Mouse (Mus musculus): ENCODE results near the gene Slc25a10. TPM values are rescaled to one million over a fixed set of nuclear protein-coding genes. Genes with fewer than 3 reads are reported as not detected.

Slc25a10 gene
- polyA plus RNA-seq, 1 experiment, result 5.5 TPM

DNA sequence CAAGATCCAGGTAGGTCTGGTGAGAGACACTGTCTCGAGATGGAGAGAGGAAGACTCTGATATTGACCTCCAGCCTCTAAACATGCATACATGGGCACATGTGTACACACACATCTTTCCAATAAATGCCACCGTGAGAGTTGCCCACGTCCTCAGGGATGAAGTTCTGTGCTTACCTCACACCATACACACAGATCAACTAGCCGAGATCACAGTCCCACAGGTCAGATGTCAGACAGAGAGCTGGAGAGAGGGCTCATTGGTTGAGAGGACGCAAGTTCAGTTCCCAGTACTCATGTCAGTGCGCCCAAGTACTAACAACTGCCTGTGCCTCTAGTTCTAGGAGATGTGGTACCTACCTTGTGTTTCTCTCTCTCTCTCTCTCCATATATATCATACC is 9.4 kb downstream of the Slc25a10 start:
- Histone ChIP-seq H3K27me3 (ENCODE audit: control insufficient read depth) (peaks cover 3% of the 10 kb centered on the region), H3K4me3 (replicated peaks) (no peak overlapping the region), H3K4me1 (ENCODE audit: control insufficient read depth) (peaks cover 3% of the 10 kb centered on the region; the same call in 1 of the 2 replicates), H3K36me3 (ENCODE audit: control insufficient read depth) (peaks cover 33% of the 10 kb centered on the region), H3K9me3 (ENCODE audit: control insufficient read depth, low read length) (no peaks in the 10 kb centered on the region)
- TF ChIP-seq GATA1 (IDR thresholded peaks at IDR 0.05; ENCODE audit: low read length) (no peak), TAL1 (IDR thresholded peaks at IDR 0.05; ENCODE audit: low read length) (no peak)

GRCm38 (mm10) chr11:120501701-120502100 is 10.1 kb downstream of the Slc25a10 start:
- peaks cover 3% of the 10 kb centered on the region; the same call in 1 of the 2 replicates for H3K4me1 ChIP-seq (ENCODE audit: control insufficient read depth)
- H3K4me3 ChIP-seq (replicated peaks), result no peak overlapping the region
- TF ChIP-seq TAL1 (IDR thresholded peaks at IDR 0.05; ENCODE audit: low read length), result no peak
- TF ChIP-seq GATA1 (IDR thresholded peaks at IDR 0.05; ENCODE audit: low read length), result no peak
- peaks cover 26% of the 10 kb centered on the region for H3K36me3 ChIP-seq (ENCODE audit: control insufficient read depth)
- no peaks in the 10 kb centered on the region for H3K9me3 ChIP-seq (ENCODE audit: control insufficient read depth, low read length)
- H3K27me3 ChIP-seq (ENCODE audit: control insufficient read depth), result peaks cover 3% of the 10 kb centered on the region

- peaks cover 22% of the 10 kb centered on the region for H3K4me1 ChIP-seq (ENCODE audit: control insufficient read depth)
- no peak overlapping the region for H3K4me3 ChIP-seq (replicated peaks)
- TF ChIP-seq GATA1 (IDR thresholded peaks at IDR 0.05; ENCODE audit: low read length) (no peak), TAL1 (IDR thresholded peaks at IDR 0.05; ENCODE audit: low read length) (no peak)
- no peaks in the 10 kb centered on the region for H3K9me3 ChIP-seq (ENCODE audit: control insufficient read depth, low read length)
- no peaks in the 10 kb centered on the region for H3K36me3 ChIP-seq (ENCODE audit: control insufficient read depth)
- peaks cover 3% of the 10 kb centered on the region for H3K27me3 ChIP-seq (ENCODE audit: control insufficient read depth)
Observed at GRCm38 (mm10) chr11:120505661-120506060, 14.0 kb downstream of the Slc25a10 start.

- peaks cover 31% of the 10 kb centered on the region for H3K4me1 ChIP-seq (ENCODE audit: control insufficient read depth)
- no peaks in the 10 kb centered on the region for H3K9me3 ChIP-seq (ENCODE audit: control insufficient read depth, low read length)
- H3K36me3 ChIP-seq (ENCODE audit: control insufficient read depth), result no peaks in the 10 kb centered on the region
- H3K4me3 ChIP-seq (replicated peaks), result no peak overlapping the region
- TF ChIP-seq TAL1 (IDR thresholded peaks at IDR 0.05; ENCODE audit: low read length), result no peak
- no peak for TF ChIP-seq GATA1 (IDR thresholded peaks at IDR 0.05; ENCODE audit: low read length)
- H3K27me3 ChIP-seq (ENCODE audit: control insufficient read depth), result no peaks in the 10 kb centered on the region; the same call in 1 of the 2 replicates
Observed at GRCm38 (mm10) chr11:120506899-120507298, 15.3 kb downstream of the Slc25a10 start.

DNA sequence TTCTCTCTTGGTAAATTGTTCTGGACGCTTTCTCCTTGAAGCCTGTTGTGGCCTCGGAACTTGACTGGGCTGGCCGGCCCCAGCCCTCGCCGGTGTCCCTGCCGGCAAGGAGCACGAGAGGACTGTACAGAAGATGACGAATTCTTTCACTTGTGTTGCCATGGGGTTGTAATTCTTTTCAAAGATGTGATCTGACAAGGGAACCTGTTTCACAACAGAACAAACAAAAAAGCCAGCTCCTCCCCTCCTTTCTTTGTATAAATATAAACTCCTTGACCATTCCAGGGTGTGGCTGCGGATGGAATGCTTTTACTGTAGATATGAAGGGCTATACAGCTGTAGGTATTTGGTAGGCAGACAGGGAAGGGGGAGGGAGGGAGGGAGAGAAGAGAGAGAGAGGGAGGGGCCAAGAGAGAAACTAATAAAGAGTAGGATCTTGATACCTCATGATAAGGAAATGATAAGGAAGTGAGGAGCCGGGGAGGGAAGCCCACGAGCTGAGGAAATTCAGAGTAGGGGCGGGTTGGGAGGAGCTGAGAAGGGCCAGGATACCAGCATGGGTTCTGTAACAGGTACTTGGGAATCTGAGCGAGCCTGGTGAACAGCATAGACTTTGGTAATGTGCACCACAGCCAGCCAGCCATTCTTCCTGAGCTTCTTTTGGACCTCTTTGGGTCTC is 16.1 kb downstream of the Slc25a10 start:
- Histone ChIP-seq H3K4me3 (replicated peaks) (no peak overlapping the region), H3K4me1 (ENCODE audit: control insufficient read depth) (peaks cover 31% of the 10 kb centered on the region), H3K9me3 (ENCODE audit: control insufficient read depth, low read length) (no peaks in the 10 kb centered on the region), H3K27me3 (ENCODE audit: control insufficient read depth) (no peaks in the 10 kb centered on the region; the same call in 1 of the 2 replicates), H3K36me3 (ENCODE audit: control insufficient read depth) (no peaks in the 10 kb centered on the region)
- TF ChIP-seq GATA1 (IDR thresholded peaks at IDR 0.05; ENCODE audit: low read length), result no peak
- no peak for TF ChIP-seq TAL1 (IDR thresholded peaks at IDR 0.05; ENCODE audit: low read length)

DNA sequence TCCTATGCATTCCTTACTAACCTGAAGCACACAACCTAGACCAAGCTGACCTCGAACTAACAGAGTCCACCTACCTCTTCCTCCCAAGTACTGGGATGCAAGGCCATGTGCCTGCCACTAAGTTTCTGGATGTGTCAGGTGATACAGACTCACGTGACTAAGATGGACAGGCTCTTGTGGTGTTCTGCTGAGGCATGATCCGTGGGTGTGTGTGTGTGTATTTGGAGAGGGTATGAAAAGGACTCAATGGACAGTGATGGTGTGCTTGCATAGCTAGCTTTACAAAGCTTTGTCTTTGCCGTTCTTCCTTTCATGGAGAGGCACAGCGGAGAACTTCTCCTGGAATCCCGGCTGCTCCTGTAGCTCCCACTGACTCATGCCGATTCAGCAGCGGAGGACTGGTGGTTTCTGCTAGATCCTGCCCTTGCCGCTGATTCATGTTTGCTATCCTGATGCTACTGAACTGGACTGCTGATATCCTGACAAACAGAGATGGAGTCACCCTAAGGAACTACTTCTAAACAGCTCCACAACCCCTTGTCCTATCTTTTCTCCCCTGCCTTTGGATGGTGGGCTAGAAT is 16.7 kb downstream of the Slc25a10 start:
- peaks cover 31% of the 10 kb centered on the region for H3K4me1 ChIP-seq (ENCODE audit: control insufficient read depth)
- no peaks in the 10 kb centered on the region; the same call in 1 of the 2 replicates for H3K27me3 ChIP-seq (ENCODE audit: control insufficient read depth)
- H3K4me3 ChIP-seq (replicated peaks), result no peak overlapping the region
- no peaks in the 10 kb centered on the region for H3K36me3 ChIP-seq (ENCODE audit: control insufficient read depth)
- no peaks in the 10 kb centered on the region for H3K9me3 ChIP-seq (ENCODE audit: control insufficient read depth, low read length)
- TF ChIP-seq GATA1 (IDR thresholded peaks at IDR 0.05; ENCODE audit: low read length) (no peak), TAL1 (IDR thresholded peaks at IDR 0.05; ENCODE audit: low read length) (no peak)

GRCm38 (mm10) chr11:120509940-120510339 is 18.3 kb downstream of the Slc25a10 start:
- H3K36me3 ChIP-seq (ENCODE audit: control insufficient read depth), result no peaks in the 10 kb centered on the region
- H3K27me3 ChIP-seq (ENCODE audit: control insufficient read depth), result no peaks in the 10 kb centered on the region; the same call in 1 of the 2 replicates
- TF ChIP-seq TAL1 (IDR thresholded peaks at IDR 0.05; ENCODE audit: low read length), result no peak
- no peak for TF ChIP-seq GATA1 (IDR thresholded peaks at IDR 0.05; ENCODE audit: low read length)
- peaks cover 31% of the 10 kb centered on the region for H3K4me1 ChIP-seq (ENCODE audit: control insufficient read depth)
- H3K9me3 ChIP-seq (ENCODE audit: control insufficient read depth, low read length), result no peaks in the 10 kb centered on the region
- H3K4me3 ChIP-seq (replicated peaks), result peak overlapping the region; percentile 54

DNA sequence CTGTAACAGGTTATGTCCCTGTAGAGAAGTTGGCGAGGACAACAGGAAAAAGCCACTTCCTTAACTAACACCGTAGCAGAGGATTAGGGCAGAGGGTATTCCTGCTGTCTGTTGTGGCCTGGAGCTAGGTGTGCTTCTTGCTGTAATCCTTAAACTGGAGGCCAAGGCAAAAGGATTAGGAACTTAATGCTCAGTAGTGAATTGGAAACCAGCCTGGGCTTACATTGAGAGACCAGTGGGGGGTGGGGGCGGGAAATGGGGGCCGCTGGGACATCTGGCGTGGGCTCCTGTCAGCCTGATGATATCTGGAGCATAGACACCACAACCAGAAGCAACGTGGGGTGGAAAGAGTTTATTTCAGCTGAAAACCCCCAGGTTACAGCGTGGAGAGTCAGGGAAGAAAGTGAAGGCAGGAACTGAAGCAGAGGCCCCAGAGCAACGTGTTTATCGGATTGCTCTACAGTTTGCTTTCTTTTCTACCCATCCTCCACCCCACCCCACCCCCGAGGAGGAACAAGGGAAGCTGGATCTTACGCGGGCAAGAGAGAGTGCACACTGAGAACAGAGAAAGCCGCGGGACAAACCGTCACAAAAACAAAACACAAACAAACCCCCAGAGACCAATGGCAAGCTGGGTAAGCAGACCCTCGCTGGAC is 18.9 kb downstream of the Slc25a10 start:
- Histone ChIP-seq H3K4me1 (ENCODE audit: control insufficient read depth) (peaks cover 34% of the 10 kb centered on the region), H3K27me3 (ENCODE audit: control insufficient read depth) (no peaks in the 10 kb centered on the region; the same call in none of the 2 replicates), H3K36me3 (ENCODE audit: control insufficient read depth) (no peaks in the 10 kb centered on the region), H3K9me3 (ENCODE audit: control insufficient read depth, low read length) (no peaks in the 10 kb centered on the region; the same call in 1 of the 2 replicates), H3K4me3 (replicated peaks) (peak overlapping the region; percentile 54)
- no peak for TF ChIP-seq TAL1 (IDR thresholded peaks at IDR 0.05; ENCODE audit: low read length)
- TF ChIP-seq GATA1 (IDR thresholded peaks at IDR 0.05; ENCODE audit: low read length), result no peak

All from erythroblast, embryonic 14.5 days (primary cell).